Mouse (Mus musculus) CD4-positive naive resting alpha-beta T cell, adult 76 days (primary cell): ENCODE data around the gene Zfp367. TPM values are rescaled to one million over a fixed set of nuclear protein-coding genes. Genes with fewer than 3 reads are reported as not detected.

Experiments used
- total RNA-seq: library from RNA; stranded (reverse); gene quantifications from one replicate; pipeline ENCODE4 v1.2.4, GENCODE M21; 2023

Zfp367 gene
- total RNA-seq: 6.6 TPM

DNA sequence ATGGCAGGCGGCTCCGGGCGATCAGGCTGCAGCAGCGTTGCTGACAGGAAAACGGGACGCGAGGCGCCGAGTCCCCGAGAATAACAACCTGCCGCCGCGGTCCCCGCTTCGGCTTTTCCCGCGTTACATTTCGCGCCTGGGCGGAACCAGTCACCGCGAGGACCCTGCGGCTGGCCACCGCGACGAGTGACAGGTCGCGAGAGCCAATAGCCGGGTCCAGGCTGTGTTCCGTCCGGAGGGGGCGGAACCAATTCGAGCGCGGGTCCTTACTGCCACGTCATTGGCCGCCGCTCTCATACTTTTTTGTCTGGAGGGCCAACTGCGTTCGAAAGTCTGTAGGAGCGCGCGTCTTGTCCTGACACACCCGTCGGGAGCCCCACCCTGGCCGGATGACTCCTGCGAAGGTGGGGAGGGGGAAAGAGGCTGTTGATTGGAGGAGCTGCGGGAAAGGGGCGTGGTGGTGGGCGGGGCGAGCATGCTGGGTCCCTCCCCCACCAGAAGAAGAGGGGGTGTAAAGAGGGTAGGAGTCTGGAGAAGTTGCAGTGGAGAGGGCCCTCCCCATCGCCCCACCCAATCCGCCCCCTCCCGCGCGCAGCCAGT, at the start of gene Zfp367:
TSS of gene Zfp367 (minus strand) at position 120 of the 600 bp plus-strand sequence.

DNA sequence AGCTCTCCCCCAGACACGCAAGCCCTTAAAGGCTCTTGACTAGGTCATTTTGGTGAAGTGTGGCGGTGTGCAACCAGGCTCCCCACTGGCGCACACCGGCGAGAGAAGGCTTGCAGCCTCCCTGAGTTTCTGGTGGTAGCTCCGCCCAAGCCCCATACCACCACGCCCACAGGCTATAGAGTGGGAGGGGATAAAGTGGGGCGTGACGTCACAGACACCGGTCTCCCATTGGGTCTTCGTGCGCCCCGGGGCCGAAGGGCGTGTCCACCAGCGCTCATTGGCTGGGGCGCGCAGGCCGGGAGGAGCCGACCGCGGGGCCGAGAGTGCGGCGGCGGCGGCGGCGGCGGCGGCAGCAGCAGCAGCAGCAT, 8.5 kb upstream of the Zfp367 start, which contains the start of gene Habp4:
TSS of gene Habp4 (plus strand) at position 277 of the 368 bp plus-strand sequence.

DNA sequence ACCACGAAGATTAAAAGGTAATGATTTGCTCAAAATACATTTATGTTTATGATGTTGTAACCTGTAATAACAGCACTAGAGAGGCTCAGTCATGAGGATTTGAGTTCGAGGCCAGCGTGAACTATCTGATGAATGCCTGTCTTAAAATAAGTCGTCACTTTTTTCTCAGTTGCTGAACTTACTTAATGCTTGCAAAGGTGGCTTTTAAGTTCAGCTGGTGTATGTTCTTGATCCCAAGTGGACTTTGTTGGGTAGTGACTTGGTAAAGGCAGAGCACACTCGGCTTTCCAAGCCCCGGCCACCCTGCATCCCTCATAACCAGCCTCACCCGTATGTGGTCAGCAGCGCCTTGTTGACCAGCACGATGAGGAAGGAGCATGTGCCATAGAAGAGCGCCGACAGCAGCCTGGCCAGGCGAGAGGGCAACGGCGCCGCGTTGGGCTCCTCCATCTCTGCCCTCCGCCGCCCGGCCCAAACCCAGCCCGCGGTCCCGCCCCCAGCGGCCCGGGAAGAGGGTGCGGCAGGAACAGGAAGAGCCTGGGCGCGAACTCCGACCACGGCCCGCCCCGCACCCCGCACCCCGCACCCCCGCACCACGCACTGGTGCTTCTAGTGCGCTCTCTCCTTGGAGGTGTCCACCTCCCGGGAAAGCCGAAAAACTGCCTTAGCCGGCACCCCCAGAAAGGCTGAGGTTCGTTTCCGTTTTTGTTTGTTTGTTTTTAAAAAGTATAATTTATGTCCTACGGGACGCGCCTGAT, 24.0 kb downstream of the Zfp367 start, which contains the start of gene Slc35d2:
TSS of gene Slc35d2 (minus strand) at position 511 of the 758 bp plus-strand sequence.

DNA sequence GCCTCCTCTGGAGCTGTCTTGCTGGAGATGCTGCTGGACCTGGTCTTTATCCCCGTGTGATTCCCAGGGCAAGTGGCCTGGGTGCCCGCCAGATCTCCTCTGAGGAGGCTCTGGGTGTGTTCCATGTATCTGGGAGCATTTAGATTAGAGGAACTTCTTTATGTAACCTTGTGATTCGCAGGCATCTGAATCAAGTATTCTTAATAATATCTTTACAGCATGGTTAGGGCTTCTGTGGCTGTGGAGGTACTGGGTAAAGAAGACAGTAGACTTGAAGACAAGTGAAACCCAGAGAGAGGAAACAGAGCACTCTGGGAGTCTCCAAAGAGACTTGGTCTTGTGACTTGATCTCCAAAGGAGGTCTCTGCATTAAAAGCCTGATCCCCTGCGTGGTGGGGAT, 63.9 kb downstream of the Zfp367 start, which contains the start of gene Hsd17b3:
TSS of gene Hsd17b3 (minus strand) at position 101 of the 400 bp plus-strand sequence.

Other genes starting within 250 kb of the Zfp367 start
- not detected for gene Hsd17b3, start 64.0 kb downstream of the Zfp367 start, total RNA-seq
- 14.9 TPM for gene Slc35d2, start 23.8 kb downstream of the Zfp367 start, total RNA-seq
- 13.9 TPM for gene Habp4, start 8.6 kb upstream of the Zfp367 start, total RNA-seq
- gene Cdc14b, start 122.1 kb upstream of the Zfp367 start, total RNA-seq: 18.8 TPM
- 46.8 TPM for gene Aaed1, start 159.5 kb upstream of the Zfp367 start, total RNA-seq
- gene Ctsl, start 217.7 kb upstream of the Zfp367 start, total RNA-seq: 30.1 TPM